Mouse (Mus musculus) neural tube, embryonic 11.5 days (tissue): ENCODE results near the gene Tyw5. TPM values are rescaled to one million over a fixed set of nuclear protein-coding genes. Genes with fewer than 3 reads are reported as not detected.
A peak's percentile ranks its signal among the peaks of the same experiment; 100 is the strongest.

ENCODE experiments used
- ATAC-seq: fragments of 200-750 bp; cut with Nextera tagmentation; 2 replicates; pipeline ENCODE4 v1.8.0; 2017; ENCODE audit warnings: moderate number of reproducible peaks, mild to moderate bottlenecking, moderate TSS enrichment, moderate library complexity; ENCODE audit not compliant: insufficient read depth, low FRiP score, low TSS enrichment
- DNase-seq: peaks from one replicate; pipeline ENCODE4 v3.0.0-alpha.2; 2015; ENCODE audit warnings: low spot score
- H3K27ac ChIP-seq: fragments of 300-500 bp; sonication (generic); 2 replicates; pipeline ENCODE4 v1.5.1; 2014; ENCODE audit warnings: low read depth, mild to moderate bottlenecking, low read length
- H3K27me3 ChIP-seq: fragments of 300-500 bp; sonication (generic); 2 replicates; pipeline ENCODE4 v1.6.1; 2014; ENCODE audit warnings: mild to moderate bottlenecking, low read length, mixed read lengths; ENCODE audit not compliant: control insufficient read depth, insufficient read depth
- H3K36me3 ChIP-seq: fragments of 300-500 bp; sonication (generic); 2 replicates; pipeline ENCODE4 v1.6.1; 2014; ENCODE audit warnings: mild to moderate bottlenecking, low read length, moderate library complexity, mixed read lengths; ENCODE audit not compliant: control insufficient read depth, insufficient read depth
- H3K4me1 ChIP-seq: fragments of 300-500 bp; sonication (generic); 2 replicates; pipeline ENCODE4 v1.6.1; 2014; ENCODE audit warnings: low read length, mixed read lengths; ENCODE audit not compliant: control insufficient read depth, insufficient read depth
- H3K4me2 ChIP-seq: fragments of 300-500 bp; sonication (generic); 2 replicates; pipeline ENCODE4 v1.6.1; 2014; ENCODE audit warnings: low read depth, mild to moderate bottlenecking, moderate library complexity
- H3K4me3 ChIP-seq: fragments of 300-500 bp; sonication (generic); 2 replicates; pipeline ENCODE4 v1.5.1; 2014; ENCODE audit warnings: low read depth, low read length
- H3K9ac ChIP-seq: fragments of 300-500 bp; sonication (generic); 2 replicates; pipeline ENCODE4 v1.6.1; 2014; ENCODE audit warnings: mild to moderate bottlenecking, low read length
- H3K9me3 ChIP-seq: fragments of 300-500 bp; sonication (generic); 2 replicates; pipeline ENCODE4 v1.6.1; 2016; ENCODE audit warnings: low read length; ENCODE audit not compliant: control insufficient read depth
- WGBS: fragments of 180-500 bp; shearing (Covaris S2); extraction: QIAGEN DNeasy Blood & Tissue Kit; methylation state at CpG from one replicate; pipeline ENCODE4 v1.1.7; 2014; 5-methylcytosine and 5-hydroxymethylcytosine counted together
- polyA plus RNA-seq: library from polyadenylated mRNA; unstranded; fragments of >200 nt; fragmentation: Nextera tagmentation; extraction: Ambion mirVana; gene quantifications from 2 replicates; pipeline ENCODE4 v1.2.1, GENCODE M21; 2014

Tyw5 gene
- polyA plus RNA-seq: 20.6 and 24.1 TPM in 2 replicates

DNA sequence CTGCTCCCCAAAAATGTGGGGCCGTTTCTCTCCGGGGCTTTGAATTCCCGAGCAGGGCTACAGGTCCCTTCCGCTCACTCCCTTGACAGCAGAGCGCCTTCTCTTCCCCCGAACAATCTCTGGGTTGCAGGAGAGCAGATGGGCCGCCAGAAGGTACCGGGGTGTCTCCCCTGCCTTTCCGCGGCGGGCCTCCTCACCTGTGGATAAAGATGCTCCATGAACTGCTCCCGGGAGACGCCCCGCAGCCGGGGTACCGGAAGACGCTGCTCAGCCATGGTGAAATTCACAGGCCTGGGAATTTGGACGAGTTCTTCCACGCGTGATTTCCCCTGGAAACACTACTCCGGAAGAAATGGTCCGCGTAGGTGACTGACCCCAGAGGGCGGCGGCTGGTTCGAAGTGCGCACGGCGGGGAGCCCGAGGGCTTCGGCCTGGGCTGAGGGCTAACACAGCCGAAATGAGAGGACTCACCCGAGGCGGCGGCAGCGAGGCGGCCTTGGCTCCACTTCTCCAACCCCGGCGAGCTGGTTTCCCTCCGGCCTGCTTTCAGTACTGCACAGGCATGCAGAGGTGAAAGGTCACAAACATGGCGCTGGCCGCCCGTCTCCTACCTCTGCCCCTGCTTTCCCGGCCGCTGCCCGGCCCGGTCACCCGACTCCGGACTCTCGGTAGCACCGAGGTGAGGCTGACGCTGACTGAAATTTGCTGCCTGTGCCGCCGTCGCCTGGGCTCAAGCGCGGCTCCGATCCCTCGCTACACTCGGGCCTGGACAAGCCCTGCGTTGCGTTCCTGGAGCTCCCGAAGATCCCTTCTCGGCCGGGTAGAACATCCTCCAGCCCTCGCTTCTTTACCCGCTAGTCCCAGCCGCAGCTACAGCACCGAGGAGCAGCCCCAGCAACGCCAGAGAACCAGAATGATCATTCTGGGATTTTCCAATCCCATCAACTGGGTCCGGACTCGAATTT, at the start of gene Tyw5, which contains the start of gene Maip1:
Gene Tyw5 (minus strand): TSS at position 915 of the 965 bp plus-strand sequence.
Gene Maip1 (plus strand): TSS at position 142 of the 965 bp plus-strand sequence.
- peaks cover 15% of the 10 kb centered on the region for H3K4me1 ChIP-seq
- peak; percentile 86 for DNase-seq

DNA sequence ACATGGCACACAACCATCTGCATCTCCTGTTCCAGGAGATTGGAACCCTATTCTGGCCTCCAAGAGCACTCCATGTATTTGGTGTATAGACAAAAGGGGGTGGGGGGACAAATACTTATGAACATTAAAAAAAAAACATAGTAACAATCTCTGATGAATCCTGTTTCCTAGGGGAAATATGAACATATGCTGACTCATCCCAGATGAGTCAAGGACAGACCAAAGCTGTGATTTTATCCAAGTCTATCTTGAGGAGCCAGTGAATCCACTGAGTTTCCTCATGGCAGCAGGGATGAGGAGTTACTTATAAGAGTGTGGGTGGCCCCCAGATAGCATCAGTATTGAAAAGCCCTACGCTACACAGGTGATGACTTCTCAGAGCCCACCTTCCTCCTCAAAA, 43.3 kb upstream of the Tyw5 start:
- no peak for DNase-seq
- H3K9ac ChIP-seq: no peak overlapping the region
- no peak for ATAC-seq
- no peak overlapping the region for H3K4me2 ChIP-seq
- 93% methylated on average over 1 of the region's 1 CpGs for WGBS
- no peak overlapping the region for H3K27ac ChIP-seq
- no peaks in the 10 kb centered on the region for H3K36me3 ChIP-seq
- H3K4me3 ChIP-seq: no peak overlapping the region
- H3K4me1 ChIP-seq: no peaks in the 10 kb centered on the region
- no peaks in the 10 kb centered on the region for H3K27me3 ChIP-seq
- no peaks in the 10 kb centered on the region for H3K9me3 ChIP-seq

More for the DNA sequence above, at the start of gene Tyw5, which contains the start of gene Maip1:
- no peaks in the 10 kb centered on the region for H3K9me3 ChIP-seq
- peak within 1 kb of the TSS; percentile 83 for H3K4me3 ChIP-seq
- no peaks in the 10 kb centered on the region for H3K27me3 ChIP-seq
- H3K36me3 ChIP-seq: no peaks in the 10 kb centered on the region
- peak within 1 kb of the TSS; percentile 51 for H3K4me2 ChIP-seq
- WGBS: under 1% methylated on average over 72 of the region's 72 CpGs
- peak within 1 kb of the TSS; percentile 86 for H3K27ac ChIP-seq
- peak; percentile 89 for ATAC-seq
- H3K9ac ChIP-seq: peak within 1 kb of the TSS; percentile 97

DNA sequence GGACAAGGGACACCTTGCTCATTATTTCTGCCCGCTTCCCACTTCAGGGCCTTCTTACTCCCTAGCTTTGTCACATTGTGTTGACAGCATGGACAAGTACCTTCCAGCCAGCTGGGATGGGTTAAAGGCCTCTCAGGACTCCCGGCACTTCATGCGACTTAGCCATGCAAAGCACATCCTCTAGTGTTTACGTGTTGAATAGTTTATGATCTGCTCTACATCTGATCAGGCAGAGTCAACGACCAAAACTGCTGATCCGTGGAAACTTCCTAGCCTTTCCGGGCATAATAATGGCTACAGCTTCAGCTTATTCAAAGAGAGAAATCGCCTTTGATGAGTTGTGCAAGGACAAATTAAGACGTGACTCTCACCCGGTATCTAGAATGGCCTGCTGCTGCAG, 38.8 kb upstream of the Tyw5 start:
- Histone ChIP-seq H3K4me1 (no peaks in the 10 kb centered on the region), H3K27ac (no peak overlapping the region), H3K36me3 (no peaks in the 10 kb centered on the region), H3K9me3 (no peaks in the 10 kb centered on the region), H3K9ac (no peak overlapping the region), H3K4me2 (no peak overlapping the region), H3K27me3 (no peaks in the 10 kb centered on the region), H3K4me3 (no peak overlapping the region)
- WGBS: 76% methylated on average over 10 of the region's 10 CpGs
- ATAC-seq: no peak
- no peak for DNase-seq

DNA sequence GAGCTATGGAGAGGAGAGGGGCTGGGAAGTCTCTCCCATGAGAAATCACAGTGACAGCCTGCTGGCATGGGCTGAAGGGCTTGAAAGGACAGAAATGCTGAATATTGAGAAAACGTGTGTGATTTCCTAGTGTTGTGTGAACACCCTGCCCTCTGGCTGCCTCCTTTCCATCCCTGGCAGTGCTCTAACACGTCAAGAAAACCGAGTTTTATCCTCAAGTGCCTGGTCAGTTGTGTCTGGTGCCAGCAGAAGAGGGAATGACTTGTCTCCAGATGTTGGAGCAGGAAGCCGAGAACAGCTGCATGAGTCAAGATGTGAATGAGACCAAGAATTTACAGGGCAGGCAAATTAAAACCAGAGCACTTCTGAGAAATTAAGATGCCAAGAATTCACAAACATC, 33.9 kb upstream of the Tyw5 start:
- Histone ChIP-seq H3K27ac (no peak overlapping the region), H3K36me3 (no peaks in the 10 kb centered on the region), H3K27me3 (no peaks in the 10 kb centered on the region), H3K4me3 (no peak overlapping the region), H3K9me3 (no peaks in the 10 kb centered on the region), H3K4me1 (no peaks in the 10 kb centered on the region), H3K9ac (no peak overlapping the region), H3K4me2 (no peak overlapping the region)
- DNase-seq: no peak
- ATAC-seq: no peak
- 65% methylated on average over 4 of the region's 4 CpGs for WGBS

DNA sequence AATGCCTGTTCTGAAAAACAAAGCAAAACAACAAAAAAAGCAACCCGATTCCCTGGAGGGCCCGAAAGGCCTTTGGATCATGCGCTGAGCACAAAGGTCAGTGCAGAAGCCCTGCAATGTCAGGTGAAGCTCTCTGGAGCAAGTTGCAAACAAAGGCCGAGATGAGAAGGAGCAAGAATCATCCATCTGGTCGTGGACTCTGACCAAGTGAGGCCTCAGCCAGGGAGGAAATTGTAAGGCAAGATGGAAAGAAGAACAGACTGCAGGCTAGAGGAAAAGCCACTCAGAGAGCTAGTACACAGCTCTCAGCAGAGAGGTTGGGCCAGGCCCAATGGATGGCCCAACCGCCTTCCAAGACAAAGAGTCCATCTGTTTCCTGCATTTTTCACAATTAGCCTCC, 32.1 kb upstream of the Tyw5 start:
- no peaks in the 10 kb centered on the region for H3K9me3 ChIP-seq
- no peaks in the 10 kb centered on the region for H3K4me1 ChIP-seq
- DNase-seq (no peak), ATAC-seq (no peak)
- no peak overlapping the region for H3K4me2 ChIP-seq
- no peaks in the 10 kb centered on the region for H3K27me3 ChIP-seq
- 82% methylated on average over 6 of the region's 6 CpGs for WGBS
- H3K4me3 ChIP-seq: no peak overlapping the region
- H3K27ac ChIP-seq: no peak overlapping the region
- H3K36me3 ChIP-seq: no peaks in the 10 kb centered on the region
- no peak overlapping the region for H3K9ac ChIP-seq

DNA sequence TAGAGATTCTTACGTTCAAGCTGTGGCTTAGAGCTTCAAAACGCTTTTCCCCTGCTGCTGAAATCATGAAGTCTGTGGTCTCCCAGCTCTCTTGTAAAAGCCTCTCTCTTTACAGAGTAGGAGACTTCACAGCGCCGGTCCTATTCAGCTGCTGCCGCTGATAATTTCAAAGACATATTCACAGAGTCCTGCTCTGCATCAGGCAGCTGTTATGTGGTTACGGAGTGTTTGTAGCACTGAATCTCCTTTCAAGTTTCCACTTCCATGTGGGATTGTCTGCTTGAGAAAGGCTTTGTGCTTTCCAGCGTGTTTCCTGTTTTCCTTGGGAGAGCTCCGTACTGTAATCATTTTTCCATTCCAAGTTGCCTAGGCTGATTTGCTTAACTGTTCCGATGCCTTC, 30.1 kb upstream of the Tyw5 start:
- DNase-seq (no peak), ATAC-seq (no peak)
- Histone ChIP-seq H3K36me3 (no peaks in the 10 kb centered on the region), H3K4me3 (no peak overlapping the region), H3K4me2 (no peak overlapping the region), H3K27me3 (no peaks in the 10 kb centered on the region), H3K4me1 (no peaks in the 10 kb centered on the region), H3K27ac (no peak overlapping the region), H3K9me3 (no peaks in the 10 kb centered on the region), H3K9ac (no peak overlapping the region)
- 46% methylated on average over 9 of the region's 9 CpGs for WGBS

DNA sequence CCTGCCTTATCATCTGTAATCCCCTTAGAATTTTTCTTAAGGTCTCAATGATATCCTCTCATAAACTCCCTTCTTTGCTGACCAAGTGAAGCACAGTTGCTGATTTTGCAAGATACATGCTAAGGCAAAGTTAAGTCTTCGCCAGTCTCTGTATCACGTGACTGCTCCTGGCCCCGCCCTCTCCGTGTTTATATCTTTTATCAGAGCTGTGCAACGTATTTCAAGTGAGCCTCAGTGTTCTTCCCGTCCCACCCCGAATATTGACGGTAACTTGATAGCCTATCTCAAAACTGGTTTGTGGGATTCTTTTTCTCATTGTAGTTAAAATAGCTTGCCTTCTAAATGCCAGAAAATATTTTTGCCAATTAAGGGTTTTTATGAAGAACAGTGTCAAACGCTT, 29.5 kb upstream of the Tyw5 start:
- DNase-seq (no peak), ATAC-seq (no peak)
- H3K27me3 ChIP-seq: no peaks in the 10 kb centered on the region
- no peak overlapping the region for H3K4me2 ChIP-seq
- WGBS: 70% methylated on average over 9 of the region's 9 CpGs
- H3K4me3 ChIP-seq: no peak overlapping the region
- H3K36me3 ChIP-seq: no peaks in the 10 kb centered on the region
- H3K27ac ChIP-seq: no peak overlapping the region
- no peaks in the 10 kb centered on the region for H3K4me1 ChIP-seq
- H3K9me3 ChIP-seq: no peaks in the 10 kb centered on the region
- H3K9ac ChIP-seq: no peak overlapping the region

DNA sequence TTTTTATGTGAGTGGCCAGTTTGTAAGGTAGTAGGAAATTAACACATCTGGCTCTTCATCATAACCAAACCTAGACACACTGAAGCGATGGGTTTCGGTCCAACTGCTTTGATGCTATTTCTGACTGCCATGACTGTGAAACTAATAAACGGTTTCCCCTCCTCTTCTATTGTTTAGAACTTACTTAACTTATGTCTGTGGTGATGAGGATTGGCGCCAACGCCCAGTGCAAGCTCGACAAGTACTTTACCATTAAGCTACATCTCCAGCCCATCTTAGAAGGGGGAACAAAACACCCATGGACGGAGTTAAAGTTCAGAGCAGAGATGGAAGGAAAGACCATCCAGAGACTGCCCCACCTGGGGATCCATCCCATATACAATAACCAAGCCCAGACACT, 26.2 kb upstream of the Tyw5 start:
- Histone ChIP-seq H3K9ac (no peak overlapping the region), H3K4me1 (peaks cover 5% of the 10 kb centered on the region; the same call in 1 of the 2 replicates), H3K27ac (no peak overlapping the region), H3K27me3 (no peaks in the 10 kb centered on the region), H3K9me3 (no peaks in the 10 kb centered on the region), H3K4me3 (no peak overlapping the region), H3K4me2 (no peak overlapping the region), H3K36me3 (no peaks in the 10 kb centered on the region)
- DNase-seq (no peak), ATAC-seq (no peak)
- 94% methylated on average over 7 of the region's 7 CpGs for WGBS
